15 mouse cellular contexts compared by ENCODE assay signal in genomic region chr11:24132358-24132757, GRCm38 (mm10). TPM values are rescaled to one million over a fixed set of nuclear protein-coding genes. Genes with fewer than 3 reads are reported as not detected.
"Had no signal": no experiment of that assay in that cellular context is flagged by ENCODE, and none has a peak within 500 bp of the region (broad histone marks: within the 10 kb centered on the region; RNA-seq: fewer than 3 reads in every experiment).

No protein-coding gene starts in this region.

- ATAC-seq: inflammation-experienced regulatory T-cells, adult 6 months; intestine, postnatal 0 days; midbrain, embryonic 16.5 days had no signal

- H3K4me2 ChIP-seq: limb, embryonic 12.5 days; midbrain, embryonic 12.5 days; neural tube, embryonic 13.5 days had no signal

- H3K9ac ChIP-seq: limb, embryonic 12.5 days; midbrain, embryonic 12.5 days; neural tube, embryonic 13.5 days had no signal

- H3K27me3 ChIP-seq: limb, embryonic 12.5 days; midbrain, embryonic 12.5 days; neural tube, embryonic 13.5 days had no signal

- H3K27ac ChIP-seq: limb, embryonic 12.5 days; midbrain, embryonic 12.5 days; neural tube, embryonic 13.5 days had no signal

- H3K4me3 ChIP-seq: limb, embryonic 12.5 days; midbrain, embryonic 12.5 days; neural tube, embryonic 13.5 days had no signal

- H3K9me3 ChIP-seq: limb, embryonic 12.5 days; midbrain, embryonic 12.5 days; neural tube, embryonic 13.5 days had no signal

- DNase-seq: kidney, adult 8-10 months; layer of hippocampus, adult 9-11 months; right cerebral cortex, postnatal 25 days had no signal

RNA-seq across cellular contexts. Expression of gene A830031A19Rik, which starts 57.5 kb away (rescaled TPM):
- polyA plus RNA-seq: inflammation-experienced regulatory T-cells, adult 6 months; intestine, postnatal 0 days; kidney, embryonic 16.5 days; limb, embryonic 12.5 days; liver, adult 2 months; lung, embryonic 16.5 days; midbrain, embryonic 12.5 days; midbrain, embryonic 16.5 days; neural tube, embryonic 13.5 days; small intestine, adult 2 months; stomach, embryonic 14.5 days; thymus, adult 2 months had no signal
